Mouse (Mus musculus): ENCODE results near the gene Rrp36.
A peak's percentile ranks its signal among the peaks of the same experiment; 100 is the strongest.

Gene Rrp36

DNA sequence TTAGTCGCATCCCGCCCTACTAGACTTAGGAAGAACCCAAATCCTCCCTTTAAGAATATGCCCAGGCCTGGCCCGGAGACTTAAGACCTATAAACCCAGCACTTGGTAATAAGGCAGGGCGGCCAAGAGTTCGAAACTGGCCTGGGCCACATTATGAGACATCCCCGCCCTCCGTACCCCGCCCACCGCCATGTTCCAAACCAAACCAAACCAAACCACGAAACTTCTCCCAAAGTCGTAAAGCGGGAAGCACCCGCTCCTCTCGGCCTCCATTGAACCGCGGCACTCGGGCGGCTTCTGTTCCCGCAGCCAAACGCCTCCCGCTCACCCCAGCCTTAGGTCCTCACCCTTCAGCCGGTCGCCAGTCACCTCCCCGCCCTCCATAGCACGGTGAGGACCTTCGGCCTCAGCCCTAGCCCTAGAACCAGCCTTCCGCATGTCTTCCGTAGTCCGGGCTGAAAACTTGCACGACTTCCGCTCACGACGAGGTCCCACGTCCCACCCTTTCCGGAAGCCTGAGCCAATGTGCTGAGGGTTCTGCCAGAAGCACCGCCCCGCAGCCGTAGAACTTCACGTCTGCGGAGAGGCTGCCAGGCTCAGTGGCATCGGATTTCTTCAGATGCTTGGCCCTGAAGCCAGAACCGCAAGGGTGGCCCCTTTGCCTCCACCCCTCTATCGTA lies at the start of gene Rrp36:
Rrp36 (minus strand) TSS at position 503 of the 680 bp plus-strand sequence.
- peak; percentile 76 to 92 for DNase-seq (ENCODE audit: low spot score in 2 of 2)

DNA sequence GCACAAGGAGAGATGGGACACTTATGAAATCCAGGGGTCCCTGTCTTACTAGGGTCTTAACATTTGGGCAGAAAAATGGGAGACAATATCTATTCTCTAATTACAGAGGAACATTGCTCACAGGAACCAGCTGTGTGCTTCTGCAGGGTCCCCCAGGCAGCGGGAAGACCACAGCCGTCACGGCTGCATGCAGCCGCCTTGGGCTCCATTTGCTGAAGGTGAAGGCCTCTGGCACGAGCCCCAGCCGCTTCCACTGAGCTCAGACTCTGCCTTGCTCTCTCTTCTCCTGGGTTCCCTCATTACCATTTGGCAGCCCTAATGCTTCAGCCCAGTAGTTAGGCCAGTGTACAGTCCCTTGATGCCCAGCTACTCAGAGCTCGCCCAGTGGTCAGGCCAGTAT lies 46.9 kb upstream of the Rrp36 start:
- DNase-seq (ENCODE audit: low spot score in 2 of 2) = no peak

DNA sequence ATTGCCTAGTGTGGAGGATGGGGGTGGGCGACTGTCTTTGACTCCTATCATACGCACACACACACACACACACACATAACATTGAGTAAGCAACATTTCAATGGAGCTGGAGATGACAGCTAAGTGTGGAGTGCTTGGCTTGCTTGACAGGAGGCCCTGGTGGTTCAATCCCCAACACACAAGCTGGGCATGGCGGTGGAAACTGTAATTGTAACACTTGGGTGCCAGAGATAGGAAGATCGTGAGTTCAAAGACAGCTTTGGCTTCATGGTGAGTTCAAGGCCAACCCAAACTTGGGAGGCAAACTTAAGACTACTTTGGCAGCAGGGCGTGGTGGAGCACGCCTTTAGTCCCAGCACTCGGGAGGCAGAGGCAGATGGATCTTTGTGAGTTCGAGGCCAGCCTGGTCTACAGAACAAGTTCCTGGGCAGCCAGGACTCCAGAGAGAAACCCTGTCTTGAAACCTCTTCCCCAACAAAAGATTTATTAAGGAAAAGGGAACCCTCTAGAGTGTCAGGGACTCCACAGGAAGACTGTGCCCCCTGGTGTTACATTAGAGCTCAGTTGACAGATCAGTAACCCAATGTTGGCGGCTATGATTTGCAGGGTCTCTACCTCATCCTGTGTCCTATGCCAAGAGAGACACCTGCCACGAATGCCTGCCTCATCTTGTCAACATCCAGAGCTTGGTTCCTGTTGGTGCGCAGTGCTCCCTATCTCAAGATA lies 40.8 kb upstream of the Rrp36 start:
- DNase-seq (ENCODE audit: low spot score in 2 of 2) = no peak

DNA sequence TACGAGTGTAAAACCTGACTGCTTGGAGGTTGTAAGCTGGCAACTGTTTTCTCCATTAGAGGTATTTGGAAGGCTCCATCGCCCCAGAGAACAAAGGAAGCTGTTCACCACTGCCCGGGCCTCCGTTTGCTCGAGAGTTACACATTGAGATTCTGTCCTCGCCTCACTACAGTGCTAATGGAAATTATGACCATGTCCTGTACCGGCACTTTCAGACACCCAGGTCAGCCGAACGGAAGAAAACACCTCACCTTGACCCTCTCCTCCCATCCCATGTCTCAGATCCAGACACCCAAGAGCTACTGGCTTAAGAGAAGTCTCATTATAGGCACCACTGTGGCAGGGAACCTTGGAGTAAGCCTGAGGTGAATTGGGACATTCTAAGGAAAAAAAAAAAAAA lies 39.7 kb upstream of the Rrp36 start:
- no peak for DNase-seq (ENCODE audit: low spot score in 2 of 2)

DNA sequence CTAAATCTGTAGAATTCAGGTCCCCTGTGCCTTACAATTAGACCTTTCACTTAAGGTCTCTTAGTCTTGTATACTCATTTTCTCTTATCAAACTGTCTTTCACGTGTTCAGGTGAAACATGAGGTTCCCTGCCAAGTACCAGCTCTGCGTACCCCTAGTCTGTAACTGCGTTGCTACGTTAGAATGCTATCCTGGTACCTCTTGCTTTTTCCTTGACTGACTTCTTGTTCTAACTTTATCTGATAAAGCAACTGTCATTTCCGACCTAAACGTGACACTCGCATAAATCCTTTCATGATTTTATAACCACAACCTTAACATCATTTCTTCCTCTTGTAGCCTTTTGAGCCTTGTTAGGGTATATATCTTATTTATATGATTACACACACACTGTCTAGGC lies 38.3 kb upstream of the Rrp36 start:
- DNase-seq (ENCODE audit: low spot score in 2 of 2) = no peak

DNA sequence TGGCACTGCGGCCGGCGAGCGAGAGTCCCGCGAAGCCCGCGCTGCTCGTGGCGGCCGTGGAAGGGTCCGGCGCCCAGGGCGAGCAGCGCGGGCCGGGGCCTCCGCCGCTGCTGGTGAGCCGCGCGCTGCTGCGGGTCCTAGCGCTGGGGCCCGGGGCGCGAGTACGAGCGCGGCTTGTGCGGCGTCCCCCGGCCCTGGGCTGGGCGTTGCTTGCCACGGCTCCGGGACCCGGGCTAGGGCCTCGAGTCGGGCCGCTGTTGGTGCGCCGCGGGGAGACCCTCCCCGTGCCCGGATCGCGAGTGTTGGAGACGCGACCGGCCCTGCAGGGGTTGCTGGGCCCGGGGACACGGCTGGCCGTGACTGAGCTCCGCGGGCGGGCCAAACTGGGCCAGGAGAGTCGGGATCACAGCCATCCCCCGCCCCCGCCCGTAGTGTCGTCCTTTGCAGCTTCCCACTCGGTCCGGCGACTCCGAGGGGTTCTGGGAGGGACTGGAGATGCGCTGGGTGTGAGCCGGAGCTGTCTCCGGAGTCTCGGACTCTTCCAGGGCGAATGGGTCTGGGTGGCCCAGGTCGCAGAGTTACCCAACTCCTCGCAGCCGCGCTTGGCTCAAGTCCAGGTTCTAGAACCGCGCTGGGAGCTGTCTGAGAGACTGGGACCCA lies 37.6 kb upstream of the Rrp36 start:
- DNase-seq (ENCODE audit: low spot score in 2 of 2) = peak; percentile 61 to 75

DNA sequence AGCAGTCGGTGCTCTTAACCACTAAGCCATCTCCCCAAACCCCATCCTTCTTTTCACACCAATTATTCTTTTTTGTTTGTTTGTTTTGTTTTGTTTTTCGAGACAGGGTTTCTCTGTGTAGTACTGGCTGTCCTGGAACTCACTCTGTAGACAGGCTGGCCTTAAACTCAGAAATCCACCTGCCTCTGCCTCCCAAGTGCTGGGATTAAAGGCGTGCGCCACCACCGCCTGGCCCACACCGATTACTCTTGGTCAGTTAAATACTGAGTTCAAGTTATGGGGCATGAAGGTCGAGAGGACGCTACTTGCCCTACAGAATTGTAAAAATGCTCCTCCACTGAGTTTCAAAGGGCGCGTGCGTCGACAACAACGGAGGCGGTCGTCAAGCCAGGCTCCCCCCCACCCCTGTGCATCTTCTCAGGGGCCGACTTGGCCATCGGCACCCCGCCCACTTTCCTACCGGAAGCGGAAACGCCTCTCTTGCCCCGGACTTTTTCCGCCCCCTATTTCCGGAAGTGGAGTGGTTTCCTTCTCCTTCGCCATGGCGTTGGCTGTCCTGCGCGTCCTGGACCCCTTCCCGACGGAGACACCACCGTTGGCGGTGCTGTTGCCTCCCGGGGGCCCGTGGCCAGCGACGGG lies 36.9 kb upstream of the Rrp36 start, which contains the start of gene Pex6:
Pex6 (plus strand) TSS at position 505 of the 639 bp plus-strand sequence.
- DNase-seq (ENCODE audit: low spot score in 2 of 2) = peak; percentile 83 to 93

DNA sequence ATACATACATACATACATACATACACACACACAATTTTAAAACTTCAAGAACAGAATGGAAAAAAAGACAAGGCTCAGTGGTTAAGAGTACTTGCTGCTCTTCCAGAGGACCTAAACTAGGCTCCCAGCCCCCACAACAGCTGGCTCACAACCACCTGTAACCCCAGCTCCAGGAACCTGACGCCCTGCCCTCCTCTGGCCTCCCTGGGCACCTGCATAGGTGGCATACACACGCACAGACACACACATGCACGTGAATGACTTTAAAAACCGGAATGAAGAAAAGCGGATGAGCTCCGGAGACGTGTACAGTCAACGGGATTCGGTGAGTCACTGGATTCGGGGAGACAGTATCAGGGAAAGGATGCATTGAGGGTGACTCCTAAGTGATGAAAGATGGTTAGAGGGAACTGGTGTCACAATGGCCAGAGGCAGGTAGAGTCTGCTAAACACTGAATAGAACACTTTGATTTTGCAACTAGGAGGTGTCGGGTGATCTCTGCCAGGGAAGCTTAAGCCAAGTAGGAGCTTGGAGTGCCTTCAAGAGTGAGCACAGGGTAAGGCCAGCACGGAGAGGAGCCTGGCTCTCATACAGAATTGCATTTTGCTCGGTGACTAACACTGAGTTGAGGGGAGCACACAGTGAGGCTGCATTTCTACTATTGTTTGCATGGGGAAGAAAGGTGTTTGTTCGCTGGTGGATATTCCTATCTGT lies 32.4 kb upstream of the Rrp36 start:
- no peak for DNase-seq (ENCODE audit: low spot score in 2 of 2)

DNA sequence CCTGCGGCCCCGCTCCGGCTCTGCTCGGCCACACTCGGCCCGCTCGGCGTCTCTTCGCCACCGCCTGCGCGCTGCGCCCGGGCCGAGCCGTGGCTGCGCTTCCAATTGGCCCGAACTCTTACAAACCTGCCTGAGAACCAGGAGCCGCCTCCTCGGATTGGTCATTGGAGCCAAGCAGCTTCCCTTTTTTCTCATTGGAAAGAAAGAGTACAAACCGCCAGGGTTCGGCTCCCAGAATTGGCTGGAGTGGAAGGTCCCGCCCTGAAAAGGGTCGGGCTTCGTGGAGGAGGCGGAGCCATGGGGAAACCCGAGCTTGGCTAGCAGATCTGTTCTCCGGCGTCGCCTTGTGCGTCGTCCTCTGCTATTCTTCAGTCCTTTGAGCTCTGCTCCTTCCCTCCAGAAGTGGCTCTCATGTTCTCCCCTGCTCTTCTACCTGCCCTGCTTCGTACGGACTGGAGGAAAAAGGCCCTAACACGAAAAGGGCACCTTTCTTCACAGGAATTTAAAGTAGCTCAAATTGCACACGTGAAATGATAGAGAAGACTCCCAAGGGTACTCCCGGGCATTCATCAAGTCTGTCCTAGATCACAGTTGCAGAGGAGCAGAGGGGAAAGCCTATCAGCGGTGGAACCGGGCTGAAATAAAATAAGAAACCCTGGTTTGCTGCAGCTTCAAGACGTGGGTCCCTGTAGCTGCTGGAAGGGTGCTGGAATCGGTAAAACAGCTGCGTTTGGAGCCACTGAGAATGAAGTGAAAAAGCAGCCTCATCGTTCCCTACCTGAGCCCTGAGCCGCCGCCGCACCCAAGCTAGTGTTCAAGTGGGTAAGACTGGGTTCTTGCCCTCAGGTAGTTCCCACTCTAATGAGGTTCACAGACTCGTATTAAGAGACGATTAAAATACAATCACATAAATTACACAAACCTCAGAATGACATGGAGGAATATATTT lies 31.0 kb upstream of the Rrp36 start, which contains the start of gene Ppp2r5d:
Ppp2r5d (minus strand) TSS at position 225 of the 949 bp plus-strand sequence.
- peak; percentile 86 to 95 for DNase-seq (ENCODE audit: low spot score in 2 of 2)

DNA sequence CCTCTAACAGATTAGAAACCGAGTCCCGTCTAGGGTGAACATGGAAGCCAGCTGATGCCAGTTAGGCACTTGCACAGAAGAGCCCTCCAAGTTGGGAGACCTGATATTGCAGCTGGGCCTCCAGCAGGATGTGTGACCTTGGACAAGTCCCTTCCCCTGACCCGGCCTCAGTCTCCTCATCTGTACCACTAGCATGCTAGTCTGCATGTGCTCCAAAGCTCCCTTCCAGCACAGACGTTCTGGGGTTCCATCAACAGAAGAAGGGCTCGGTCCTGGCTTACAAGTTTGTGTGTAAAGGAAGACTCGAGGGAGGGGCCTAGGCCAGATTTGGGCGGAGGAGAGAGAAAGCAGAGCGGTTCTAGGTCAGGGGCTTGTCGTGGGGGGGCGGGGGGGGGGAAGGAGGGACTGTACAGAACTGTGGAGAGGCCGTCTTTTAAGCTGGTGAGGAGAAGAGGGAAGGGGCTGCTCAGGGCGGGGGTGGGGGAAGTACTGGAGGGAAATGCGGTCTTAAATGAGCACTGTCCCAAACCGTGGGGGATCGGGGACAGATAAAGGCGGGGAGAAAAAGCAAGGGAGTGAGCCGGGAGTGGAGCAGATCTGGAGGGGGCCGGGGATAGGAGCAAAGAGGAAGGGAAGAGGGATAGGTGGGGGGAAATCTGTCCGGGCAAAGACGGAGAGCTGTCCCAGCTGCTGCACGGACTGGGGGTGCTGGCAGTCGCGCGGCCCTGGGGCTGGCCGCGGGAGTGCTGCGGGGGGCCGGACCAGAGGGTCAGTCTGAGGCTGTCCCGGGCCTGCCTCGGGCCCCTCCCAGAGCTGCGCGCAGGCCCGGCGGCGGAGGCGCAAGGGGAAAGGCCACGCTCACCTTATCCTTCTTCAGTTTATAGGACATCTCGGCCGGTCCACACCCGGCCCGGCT lies 30.1 kb upstream of the Rrp36 start:
- peak in 1 of 2 experiments; percentile 42 for DNase-seq (ENCODE audit: low spot score in 2 of 2)

DNA sequence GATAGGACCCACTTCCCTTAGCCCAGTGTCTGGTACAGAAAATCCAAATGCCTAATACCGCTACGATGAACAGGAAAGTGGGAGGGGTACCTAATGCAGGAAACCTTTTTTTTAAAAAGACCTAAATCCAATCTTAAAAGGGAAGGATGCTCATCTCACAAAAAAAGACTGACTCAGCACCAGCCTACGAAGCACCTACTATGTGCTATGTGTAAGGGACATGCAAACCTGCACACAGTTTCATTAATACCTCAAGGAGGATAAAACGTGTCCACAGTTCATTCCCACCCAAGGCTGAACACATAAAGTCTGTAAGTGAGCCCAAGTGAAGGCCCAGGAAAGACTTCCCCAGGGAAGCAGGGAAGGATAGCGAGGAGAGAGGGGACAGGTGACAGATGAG lies 28.4 kb upstream of the Rrp36 start:
- DNase-seq (ENCODE audit: low spot score in 2 of 2) = no peak

DNA sequence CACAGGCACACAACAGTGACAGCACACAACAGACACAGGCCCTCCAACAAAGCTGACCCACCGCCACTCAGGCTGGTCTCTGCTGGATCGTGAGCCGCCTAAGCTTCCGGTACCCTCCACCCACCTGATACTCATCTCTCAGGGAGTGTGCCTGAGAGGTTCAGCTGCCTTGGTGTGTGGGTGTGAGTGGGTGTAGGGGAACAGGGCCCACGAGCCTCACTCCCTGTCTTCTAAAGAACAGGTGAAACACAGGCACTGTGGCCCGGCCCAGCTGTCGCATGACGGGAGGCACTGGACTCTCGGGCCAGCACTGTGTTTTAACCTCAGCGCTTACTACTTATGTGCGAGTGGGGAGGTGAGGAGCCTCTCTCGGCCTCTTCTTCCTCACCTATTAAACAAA lies 27.9 kb upstream of the Rrp36 start:
- DNase-seq (ENCODE audit: low spot score in 2 of 2) = no peak

DNA sequence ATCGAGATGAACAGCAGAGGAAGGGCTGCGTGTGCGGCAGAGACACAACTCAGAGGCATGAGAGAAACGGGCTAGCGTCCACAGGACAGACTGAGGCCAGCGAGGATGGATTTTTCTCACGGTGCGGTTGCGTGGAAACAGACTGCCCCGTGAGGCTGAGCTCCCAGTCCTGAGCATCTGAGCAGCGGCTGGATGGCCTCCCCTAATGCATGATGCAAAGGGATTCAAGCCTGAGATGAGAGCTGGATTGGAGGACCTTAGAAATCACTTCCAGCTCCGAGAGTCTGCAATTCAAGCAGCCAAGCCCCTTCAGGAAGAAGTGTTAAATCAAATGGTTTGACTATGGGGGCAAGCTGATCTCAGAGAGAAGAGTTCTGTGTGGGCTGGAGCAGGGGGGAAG lies 27.3 kb upstream of the Rrp36 start:
- DNase-seq (ENCODE audit: low spot score in 2 of 2) = no peak

DNA sequence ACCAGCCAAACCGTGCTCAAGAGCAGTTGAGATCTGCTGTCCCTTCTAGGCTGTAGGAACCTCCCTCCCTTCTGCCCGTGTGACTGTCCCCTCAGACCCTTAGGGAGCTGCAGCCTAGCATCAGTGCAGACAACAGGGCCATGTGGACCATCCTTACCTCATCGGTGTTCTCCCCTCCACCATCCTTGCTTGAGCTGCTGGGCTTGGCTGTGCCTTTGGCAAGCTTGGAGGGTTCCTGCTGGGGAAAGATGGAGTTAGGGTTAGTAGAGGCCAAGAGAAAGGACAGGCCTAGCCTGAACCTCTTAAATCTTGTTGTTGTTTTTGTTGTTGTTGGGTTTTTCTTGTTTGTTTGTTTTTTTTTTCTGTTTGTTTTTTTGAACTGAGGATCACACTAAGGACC lies 25.8 kb upstream of the Rrp36 start:
- DNase-seq (ENCODE audit: low spot score in 2 of 2) = no peak

DNA sequence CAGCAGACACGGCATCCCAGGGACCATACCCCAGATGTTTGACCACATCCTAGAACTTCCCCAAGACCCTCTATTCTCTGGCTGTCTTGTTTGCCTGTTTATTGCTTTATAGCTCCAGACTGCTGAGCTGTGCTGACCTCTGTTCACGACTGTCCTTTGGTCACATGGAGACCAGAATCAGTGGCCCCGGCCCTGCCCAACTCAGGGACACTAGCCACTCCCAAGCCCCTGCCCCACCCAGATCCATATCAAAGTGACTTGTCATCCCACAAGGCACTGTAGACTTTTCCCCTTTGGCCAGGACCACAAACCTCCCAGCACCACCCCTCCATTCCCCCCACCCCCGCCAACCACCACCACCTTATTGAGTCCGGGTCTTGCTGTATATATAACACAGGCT lies 25.1 kb upstream of the Rrp36 start:
- no peak for DNase-seq (ENCODE audit: low spot score in 2 of 2)

DNA sequence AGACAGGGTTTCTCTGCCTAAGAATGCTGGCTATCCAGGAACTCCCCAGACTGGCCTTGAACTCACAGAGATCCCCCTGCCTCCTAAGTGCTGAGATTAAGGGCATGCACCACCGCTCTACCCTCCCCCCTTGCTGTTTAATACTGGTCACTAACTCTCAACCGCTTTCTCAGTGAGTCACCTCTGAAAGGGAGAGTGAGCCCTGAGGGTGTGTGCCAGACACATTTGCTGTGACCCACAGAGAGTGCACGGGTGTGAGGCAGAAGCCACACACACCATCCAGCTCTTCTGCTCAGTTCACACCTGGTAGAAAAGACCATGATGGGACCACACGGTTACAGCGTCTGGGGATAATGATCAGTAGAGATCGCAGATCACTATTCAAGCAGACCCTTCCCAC lies 24.4 kb upstream of the Rrp36 start:
- DNase-seq (ENCODE audit: low spot score in 2 of 2) = no peak

DNA sequence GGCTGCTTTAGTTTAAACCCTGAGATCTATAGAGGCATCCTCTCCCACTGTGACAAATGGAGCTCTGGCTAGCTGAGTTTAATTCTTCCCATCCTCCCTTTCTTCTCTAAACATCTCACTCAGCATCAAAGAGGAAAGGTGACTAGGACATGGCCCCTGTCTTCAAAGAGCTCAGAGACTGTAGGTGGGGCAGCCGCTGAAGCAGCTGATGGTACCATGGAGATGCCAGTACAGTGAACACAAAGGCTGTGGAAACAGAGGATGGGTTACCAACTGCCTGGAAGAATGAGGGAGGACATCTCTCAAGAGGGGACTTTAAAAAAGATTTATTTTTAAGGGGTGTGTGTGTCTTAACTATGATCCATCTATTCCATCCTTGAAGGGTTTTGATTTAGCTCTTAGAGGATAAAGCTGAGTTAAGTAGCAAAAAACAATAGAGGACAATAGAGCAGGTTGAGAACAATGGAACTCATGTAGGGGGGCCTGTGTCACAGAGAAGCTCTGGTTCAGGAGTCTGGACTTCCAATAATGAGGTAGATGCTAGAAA lies 20.4 kb upstream of the Rrp36 start:
- DNase-seq (ENCODE audit: low spot score in 2 of 2) = no peak

DNA sequence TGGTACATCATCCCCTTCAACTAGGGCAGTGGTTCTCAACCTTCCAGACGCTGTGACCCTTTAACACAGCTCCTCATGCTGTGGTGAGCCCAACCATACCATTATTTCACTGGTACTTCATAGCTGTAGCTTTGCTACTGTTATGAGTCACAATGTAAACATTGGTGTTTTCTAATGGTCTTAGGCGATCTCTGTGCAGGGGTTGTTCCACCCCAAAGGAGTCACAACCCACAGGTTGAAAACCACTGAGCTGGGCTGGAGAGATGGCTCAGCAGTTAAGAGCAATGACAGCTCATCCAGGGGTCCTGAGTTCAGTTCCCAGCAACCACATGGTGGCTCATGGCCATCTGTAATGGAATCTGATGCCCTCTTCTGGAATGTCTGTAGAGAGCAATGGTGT lies 17.2 kb upstream of the Rrp36 start:
- no peak for DNase-seq (ENCODE audit: low spot score in 2 of 2)

DNA sequence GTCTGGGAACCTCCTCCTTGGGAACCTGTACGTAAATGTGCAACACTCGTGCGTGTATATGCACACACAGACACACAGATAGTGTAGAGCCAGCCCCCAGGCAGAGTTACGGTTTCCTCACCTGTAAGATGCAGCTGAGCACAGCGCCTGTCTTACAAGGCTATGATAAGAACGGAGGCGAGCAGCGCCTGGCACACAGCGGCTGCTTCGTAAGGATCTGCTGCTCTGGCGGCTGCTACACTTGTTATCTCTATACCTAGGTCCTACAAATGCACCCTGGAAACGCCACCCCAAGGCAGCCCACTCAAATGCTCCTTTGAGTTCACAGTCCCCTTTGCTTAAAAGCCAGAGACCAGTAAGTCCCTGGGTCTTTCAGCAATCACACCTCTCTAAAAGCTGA lies 16.5 kb upstream of the Rrp36 start:
- DNase-seq (ENCODE audit: low spot score in 2 of 2) = peak in 1 of 2 experiments; percentile 12

Data from spleen, postnatal 10 days (tissue).